Mouse (Mus musculus) embryonic facial prominence, embryonic 10.5 days (tissue): ENCODE data around the gene Lrmda. TPM values are rescaled to one million over a fixed set of nuclear protein-coding genes. Genes with fewer than 3 reads are reported as not detected.

Source experiments
- DNase-seq: peaks from one replicate; pipeline ENCODE4 v3.0.0-alpha.2; 2017; ENCODE audit warnings: low spot score
- H3K27ac ChIP-seq: fragments of 300-500 bp; sonication (generic); replicated peaks from 2 replicates; pipeline ENCODE4 v1.5.1; 2016; ENCODE audit warnings: mild to moderate bottlenecking
- H3K27me3 ChIP-seq: fragments of 300-500 bp; sonication (generic); replicated peaks from 2 replicates; pipeline ENCODE4 v1.6.1; 2016; ENCODE audit warnings: low read depth, mild to moderate bottlenecking; ENCODE audit not compliant: poor library complexity, severe bottlenecking
- H3K36me3 ChIP-seq: fragments of 300-500 bp; sonication (generic); replicated peaks from 2 replicates; pipeline ENCODE4 v1.6.1; 2016; ENCODE audit warnings: mild to moderate bottlenecking, moderate library complexity
- H3K4me1 ChIP-seq: fragments of 300-500 bp; sonication (generic); 2 replicates; pipeline ENCODE4 v1.6.1; 2016
- H3K4me3 ChIP-seq: fragments of 300-500 bp; sonication (generic); 2 replicates; pipeline ENCODE4 v1.5.1; 2016; ENCODE audit warnings: mild to moderate bottlenecking, moderate library complexity
- H3K9me3 ChIP-seq: fragments of 300-500 bp; sonication (generic); 2 replicates; pipeline ENCODE4 v1.6.1; 2016; ENCODE audit warnings: mild to moderate bottlenecking
- whole genome bisulfite sequencing: fragments of 180-500 bp; shearing (Covaris S2); methylation state at CpG from one replicate; pipeline ENCODE4 v1.1.7; 2016; 5-methylcytosine and 5-hydroxymethylcytosine counted together
- polyA plus RNA-seq: library from polyadenylated mRNA; unstranded; fragments of >200 nt; fragmentation: Nextera tagmentation; extraction: Ambion mirVana; gene quantifications from 2 replicates; pipeline ENCODE4 v1.2.1, GENCODE M21; 2016

The Lrmda gene
- polyA plus RNA-seq, 1 experiment from 2014 or later: 0.88 TPM

DNA sequence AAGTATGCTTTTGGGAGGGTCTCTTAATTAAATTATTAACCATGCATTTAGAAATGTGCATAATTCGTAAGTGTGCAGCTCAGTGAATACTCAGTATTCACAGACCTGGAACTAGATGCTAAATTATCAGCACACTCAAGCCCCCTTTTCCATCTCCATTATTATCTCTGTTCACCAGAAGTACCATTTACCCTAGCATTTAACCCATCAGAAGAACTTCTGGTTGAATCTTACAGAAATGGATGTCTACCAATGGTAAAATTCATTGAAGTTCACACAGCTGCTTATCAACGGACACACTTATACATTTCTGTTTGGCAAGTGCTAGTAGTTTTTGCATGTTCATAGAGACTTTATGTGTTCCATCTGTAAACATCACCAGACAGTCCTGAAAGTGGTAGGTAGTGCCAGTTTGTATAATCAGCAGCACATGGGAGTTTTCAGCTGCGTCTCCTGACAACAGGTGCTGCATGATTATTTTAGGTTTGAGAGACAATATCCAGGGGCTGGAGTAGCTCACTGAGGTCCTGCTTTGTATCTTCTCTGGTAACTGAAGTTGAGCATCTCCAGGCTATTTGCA, 968.7 kb downstream of the Lrmda start:
- Histone ChIP-seq H3K4me1 (no peaks in the 10 kb centered on the region), H3K4me3 (no peak overlapping the region)

GRCm38 (mm10) chr14:22995184-22995935, 975.8 kb downstream of the Lrmda start:
- peaks cover 5% of the 10 kb centered on the region; the same call in 1 of the 2 replicates for H3K4me1 ChIP-seq
- DNase-seq: no peak
- 64% methylated on average over 8 of the region's 8 CpGs for WGBS
- no peaks in the 10 kb centered on the region for H3K27me3 ChIP-seq
- no peaks in the 10 kb centered on the region for H3K36me3 ChIP-seq
- H3K27ac ChIP-seq: no peak overlapping the region; the same call in 1 of the 2 replicates
- no peaks in the 10 kb centered on the region for H3K9me3 ChIP-seq
- no peak overlapping the region for H3K4me3 ChIP-seq

More for the DNA sequence above, 968.7 kb downstream of the Lrmda start:
- DNase-seq: no peak
- 89% methylated on average over 3 of the region's 3 CpGs for WGBS
- no peaks in the 10 kb centered on the region for H3K9me3 ChIP-seq
- no peak overlapping the region for H3K27ac ChIP-seq
- H3K36me3 ChIP-seq: no peaks in the 10 kb centered on the region
- H3K27me3 ChIP-seq: no peaks in the 10 kb centered on the region

DNA sequence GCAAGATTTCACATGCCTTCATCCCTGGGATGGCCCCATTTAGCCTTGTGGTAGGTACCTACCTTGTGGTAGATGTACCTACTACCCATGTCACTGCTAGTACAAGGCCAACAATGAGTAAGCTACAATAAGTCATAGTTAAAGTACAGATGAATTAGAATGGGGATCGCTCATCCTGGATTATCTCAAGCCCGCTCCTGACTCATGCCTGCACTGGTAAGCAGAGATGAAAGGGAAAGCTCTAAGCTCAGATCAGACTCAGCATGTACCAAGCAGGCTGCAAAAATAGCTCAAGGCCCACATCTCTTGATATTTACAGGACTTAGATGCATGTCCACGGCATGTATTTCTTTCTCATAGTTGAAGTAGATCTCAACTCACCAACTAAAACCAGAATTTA, 979.4 kb downstream of the Lrmda start:
- no peak overlapping the region for H3K27ac ChIP-seq
- no peaks in the 10 kb centered on the region for H3K27me3 ChIP-seq
- 93% methylated on average over 3 of the region's 3 CpGs for WGBS
- no peaks in the 10 kb centered on the region for H3K36me3 ChIP-seq
- DNase-seq: no peak
- no peak overlapping the region for H3K4me3 ChIP-seq
- H3K4me1 ChIP-seq: peaks cover 5% of the 10 kb centered on the region; the same call in 1 of the 2 replicates
- no peaks in the 10 kb centered on the region for H3K9me3 ChIP-seq

DNA sequence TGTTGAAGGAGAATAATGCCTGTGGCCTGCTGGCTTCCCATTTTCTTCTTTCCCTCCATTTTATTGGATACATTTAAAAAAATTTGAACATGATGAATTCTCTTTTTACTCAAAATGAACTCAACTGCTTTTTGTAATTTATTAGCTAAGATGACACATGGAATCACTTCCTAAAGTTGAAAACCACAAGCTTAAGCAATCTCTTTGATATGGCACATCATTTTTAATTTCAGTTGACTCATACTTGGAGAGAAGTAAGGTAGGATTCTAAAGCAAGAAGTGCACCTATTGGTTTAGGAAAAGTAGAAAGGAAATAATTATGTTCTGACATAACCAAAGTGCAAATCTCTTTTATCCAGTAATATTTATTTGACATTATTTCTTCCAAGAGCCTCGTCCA, 992.5 kb downstream of the Lrmda start:
- no peaks in the 10 kb centered on the region for H3K36me3 ChIP-seq
- no peak overlapping the region for H3K4me3 ChIP-seq
- no peaks in the 10 kb centered on the region for H3K9me3 ChIP-seq
- 85% methylated on average over 1 of the region's 1 CpGs for WGBS
- H3K27me3 ChIP-seq: no peaks in the 10 kb centered on the region
- H3K4me1 ChIP-seq: peaks cover 17% of the 10 kb centered on the region
- no peak for DNase-seq
- no peak overlapping the region for H3K27ac ChIP-seq

DNA sequence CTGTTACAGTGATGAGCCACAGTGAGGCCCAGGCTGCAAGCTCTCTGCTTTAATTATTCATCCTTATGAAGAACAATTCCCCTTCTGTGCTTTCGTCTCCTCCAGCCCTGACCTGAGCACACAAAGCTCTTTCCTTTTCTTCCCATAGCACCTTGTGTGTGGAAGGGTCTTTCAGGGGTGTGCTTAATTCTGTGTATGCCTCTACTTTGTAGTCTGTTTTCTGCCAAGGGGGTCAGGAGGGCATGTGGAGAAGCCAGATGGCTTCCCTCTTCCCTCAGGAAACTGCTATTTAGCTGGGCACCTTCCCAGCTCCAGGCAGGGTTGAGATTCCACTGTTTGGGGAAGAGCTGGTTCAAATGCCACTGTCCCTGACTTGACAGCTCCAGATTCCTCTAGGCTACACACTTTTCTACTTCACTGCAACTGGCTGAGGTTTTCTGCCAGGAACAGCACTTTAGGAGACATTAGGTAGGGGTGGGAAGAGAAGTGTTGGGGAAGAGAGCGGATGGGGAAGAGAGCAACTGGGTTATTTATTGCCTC, 995.3 kb downstream of the Lrmda start:
- peak overlapping the region; percentile 63 for H3K27ac ChIP-seq
- peak; percentile 30 for DNase-seq
- H3K9me3 ChIP-seq: no peaks in the 10 kb centered on the region
- no peak overlapping the region for H3K4me3 ChIP-seq
- H3K36me3 ChIP-seq: no peaks in the 10 kb centered on the region
- no peaks in the 10 kb centered on the region for H3K27me3 ChIP-seq
- peaks cover 17% of the 10 kb centered on the region for H3K4me1 ChIP-seq
- 51% methylated on average over 2 of the region's 2 CpGs for WGBS

DNA sequence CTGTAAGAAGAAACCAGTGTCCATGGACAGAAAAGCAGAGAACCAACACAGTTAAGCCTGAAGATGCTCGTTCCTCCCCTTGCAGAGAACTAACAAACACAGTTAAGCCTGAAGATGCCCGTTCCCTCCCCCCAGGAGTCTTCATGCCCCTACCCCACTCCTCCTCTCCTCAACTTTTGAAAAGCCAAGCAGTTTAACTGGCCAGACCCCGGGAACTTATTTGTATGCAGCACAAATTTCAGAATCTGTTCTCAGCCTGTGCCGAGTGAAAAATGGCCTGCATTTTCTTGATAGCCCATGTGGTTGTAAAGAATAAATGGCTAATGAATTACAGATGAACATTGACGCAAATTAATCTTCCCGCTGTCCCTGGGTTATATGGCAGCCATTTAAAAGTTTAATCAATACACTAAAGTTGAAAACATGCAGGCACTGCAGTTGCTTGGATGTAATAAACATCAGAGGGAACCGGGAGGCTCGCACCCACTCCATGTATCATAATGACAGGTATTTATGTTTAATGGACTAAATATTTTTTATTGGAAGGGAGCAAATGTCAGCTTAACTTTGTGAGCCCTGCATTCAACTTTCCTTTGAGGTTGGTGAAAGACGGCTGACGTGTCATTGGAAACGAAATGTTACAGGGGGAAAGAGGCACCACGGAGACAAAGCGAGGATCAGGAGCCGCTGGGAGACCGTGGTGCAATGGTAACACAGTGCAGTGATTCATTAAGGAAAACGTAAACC, 996.0 kb downstream of the Lrmda start:
- H3K9me3 ChIP-seq: no peaks in the 10 kb centered on the region
- 71% methylated on average over 16 of the region's 16 CpGs for WGBS
- DNase-seq: peak; percentile 8
- H3K4me1 ChIP-seq: peaks cover 17% of the 10 kb centered on the region
- H3K27ac ChIP-seq: peak overlapping the region; percentile 63
- H3K4me3 ChIP-seq: no peak overlapping the region
- H3K27me3 ChIP-seq: no peaks in the 10 kb centered on the region
- H3K36me3 ChIP-seq: no peaks in the 10 kb centered on the region

DNA sequence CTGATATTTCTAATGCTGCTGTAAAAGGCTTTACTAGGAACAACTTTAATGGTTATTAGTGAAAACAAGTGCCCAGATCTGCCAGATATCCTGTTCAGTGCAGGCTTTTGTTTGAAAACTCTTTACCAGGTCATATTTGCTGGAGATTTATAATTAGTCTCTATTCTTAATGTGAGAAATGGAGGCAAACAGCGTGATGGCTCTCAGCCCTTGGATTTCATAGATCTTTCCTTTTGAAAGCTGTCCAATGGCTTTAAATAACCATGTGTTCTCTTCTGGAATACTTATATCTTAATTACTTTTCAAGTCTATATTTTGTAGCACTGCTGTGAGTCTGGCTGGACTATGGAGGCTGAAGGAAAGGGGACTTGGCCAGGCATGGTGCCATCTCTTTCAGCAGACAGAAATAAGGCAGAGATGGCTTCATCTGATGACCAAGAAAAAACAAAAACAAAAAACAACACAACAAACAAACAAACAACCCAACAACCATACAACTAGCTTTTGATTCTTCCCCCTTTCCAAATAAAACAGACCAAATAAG, 996.6 kb downstream of the Lrmda start:
- Histone ChIP-seq H3K27me3 (no peaks in the 10 kb centered on the region), H3K9me3 (no peaks in the 10 kb centered on the region), H3K4me3 (no peak overlapping the region), H3K27ac (no peak overlapping the region; the same call in 1 of the 2 replicates), H3K4me1 (peaks cover 17% of the 10 kb centered on the region), H3K36me3 (no peaks in the 10 kb centered on the region)
- no peak for DNase-seq
- WGBS: 90% methylated on average over 1 of the region's 1 CpGs

DNA sequence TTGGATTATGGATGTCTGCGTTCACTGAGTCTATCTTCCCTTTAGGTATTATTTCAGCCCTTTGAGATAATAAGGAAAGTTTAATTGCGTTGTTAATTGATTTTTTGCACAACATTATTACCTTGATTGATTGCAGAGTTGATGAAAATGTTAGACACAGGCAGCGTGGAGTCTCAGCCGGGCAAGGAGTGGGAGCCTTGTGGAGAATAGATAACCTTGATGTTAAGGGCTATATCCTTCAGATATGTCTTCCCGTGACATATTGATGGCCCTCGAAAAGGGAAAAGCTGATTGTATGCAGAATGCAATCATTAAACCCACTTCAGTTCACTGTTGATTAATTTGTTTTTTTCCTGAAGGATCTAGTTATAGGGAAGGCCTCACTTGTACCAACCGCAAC, 1021.5 kb downstream of the Lrmda start:
- 0 out of 2 replicates have a peak, but pooled peaks cover 12% of the 10 kb centered on the region for H3K4me1 ChIP-seq
- H3K4me3 ChIP-seq: no peak overlapping the region
- H3K9me3 ChIP-seq: no peaks in the 10 kb centered on the region
- H3K27me3 ChIP-seq: no peaks in the 10 kb centered on the region
- H3K36me3 ChIP-seq: no peaks in the 10 kb centered on the region
- DNase-seq: no peak
- WGBS: 90% methylated on average over 7 of the region's 7 CpGs
- H3K27ac ChIP-seq: no peak overlapping the region

DNA sequence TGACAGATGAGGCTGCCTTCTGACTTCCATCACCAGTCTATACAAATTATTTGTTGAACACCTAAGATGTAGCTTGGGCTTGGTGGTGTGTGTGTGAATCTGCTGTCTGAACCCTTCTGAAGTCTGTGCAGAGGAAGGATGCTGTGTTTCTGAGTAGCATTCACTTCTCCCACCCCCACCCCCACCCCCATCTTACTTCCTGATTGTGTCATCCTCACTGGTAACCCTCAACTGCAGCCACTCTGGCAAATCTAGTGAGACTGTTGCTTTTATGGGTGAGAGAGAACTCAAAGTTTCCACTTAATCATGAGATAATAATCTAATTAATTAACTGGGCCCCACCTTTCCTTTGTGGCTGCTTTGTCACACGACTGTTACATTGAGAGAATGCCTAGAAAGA, 1025.8 kb downstream of the Lrmda start:
- H3K27ac ChIP-seq: no peak overlapping the region
- H3K27me3 ChIP-seq: 0 out of 2 replicates have a peak, but pooled peaks cover 8% of the 10 kb centered on the region
- no peak overlapping the region for H3K4me3 ChIP-seq
- 0 out of 2 replicates have a peak, but pooled peaks cover 12% of the 10 kb centered on the region for H3K4me1 ChIP-seq
- 21% methylated on average over 1 of the region's 1 CpGs for WGBS
- DNase-seq: no peak
- no peaks in the 10 kb centered on the region for H3K36me3 ChIP-seq
- no peaks in the 10 kb centered on the region for H3K9me3 ChIP-seq

DNA sequence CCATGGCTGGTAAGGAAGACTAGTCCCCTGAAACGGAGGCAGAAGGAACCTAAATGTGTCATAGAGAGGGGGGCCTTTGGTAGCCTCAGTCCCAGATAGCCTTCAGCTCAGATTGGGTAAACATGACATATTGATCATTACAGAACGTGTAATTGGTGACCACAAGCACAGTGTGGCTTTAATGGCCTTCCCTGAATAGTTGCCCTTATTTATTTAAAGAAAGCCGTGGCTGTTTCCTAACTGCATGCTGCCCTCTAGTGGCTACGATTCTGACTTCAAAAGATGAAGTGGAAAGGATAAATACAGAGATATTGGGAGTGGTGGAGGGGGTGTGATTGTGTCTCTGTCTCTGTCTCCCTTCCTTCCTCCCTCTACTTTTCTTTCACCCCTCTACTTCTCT, 1026.8 kb downstream of the Lrmda start:
- no peak overlapping the region for H3K4me3 ChIP-seq
- 21% methylated on average over 4 of the region's 4 CpGs for WGBS
- 0 out of 2 replicates have a peak, but pooled peaks cover 8% of the 10 kb centered on the region for H3K27me3 ChIP-seq
- no peak overlapping the region; the same call in 1 of the 2 replicates for H3K27ac ChIP-seq
- H3K9me3 ChIP-seq: no peaks in the 10 kb centered on the region
- peak; percentile 59 for DNase-seq
- peaks cover 17% of the 10 kb centered on the region; the same call in 1 of the 2 replicates for H3K4me1 ChIP-seq
- H3K36me3 ChIP-seq: no peaks in the 10 kb centered on the region

DNA sequence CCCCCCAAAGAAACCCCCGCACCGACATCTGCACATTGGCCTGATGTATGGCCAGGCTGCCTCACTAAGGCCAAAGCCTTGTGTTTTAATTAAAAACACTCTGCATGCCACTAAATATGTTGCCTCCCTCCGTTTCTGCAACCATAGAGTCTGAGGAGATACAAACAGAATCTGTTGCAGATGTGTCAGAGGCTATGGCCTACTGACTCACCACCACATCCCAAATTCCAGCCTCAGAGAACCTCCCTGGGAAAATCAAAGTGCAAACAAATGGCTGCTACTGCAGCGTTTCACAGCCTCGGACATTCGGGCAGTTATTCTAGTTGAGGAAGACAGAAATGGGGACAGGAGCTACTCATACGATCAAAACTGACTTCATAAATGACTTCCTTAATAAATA, 1031.9 kb downstream of the Lrmda start:
- H3K27ac ChIP-seq: no peak overlapping the region
- H3K4me1 ChIP-seq: peaks cover 13% of the 10 kb centered on the region
- DNase-seq: no peak
- H3K9me3 ChIP-seq: no peaks in the 10 kb centered on the region
- 0 out of 2 replicates have a peak, but pooled peaks cover 8% of the 10 kb centered on the region for H3K27me3 ChIP-seq
- 55% methylated on average over 7 of the region's 7 CpGs for WGBS
- no peaks in the 10 kb centered on the region for H3K36me3 ChIP-seq
- H3K4me3 ChIP-seq: no peak overlapping the region
